Mouse (Mus musculus) heart, postnatal 0 days (tissue): ENCODE measurements around the gene Olfr308.

Experiments
- CTCF ChIP-seq: IDR thresholded peaks from 2 replicates; pipeline ENCODE4 v1.5.1; 2016; ENCODE audit warnings: antibody characterized with exemption, control low read depth, low read depth
- EP300 ChIP-seq: IDR thresholded peaks from 2 replicates; pipeline ENCODE4 v1.6.1; 2016; ENCODE audit warnings: antibody characterized with exemption, low read depth

DNA sequence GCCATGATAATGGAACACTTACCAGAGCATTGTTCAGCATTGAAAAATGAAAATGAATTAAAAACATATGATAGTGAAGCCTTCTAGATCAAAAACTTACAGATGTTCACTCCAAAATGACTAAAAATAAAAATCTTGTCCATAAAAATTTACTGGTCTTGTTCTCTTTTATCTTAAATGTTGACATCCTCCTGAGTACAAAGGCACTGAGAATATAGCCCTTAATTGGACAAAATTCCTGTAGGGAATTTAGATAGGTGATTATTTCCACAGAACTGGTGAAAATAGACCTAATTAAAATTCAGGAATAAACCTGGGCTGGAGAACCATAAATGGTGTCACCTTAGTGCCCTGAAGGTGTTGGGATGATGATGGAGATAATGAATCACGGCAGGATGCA lies 48.4 kb downstream of the Olfr308 start, which contains the start of gene Olfr310:
- TF ChIP-seq CTCF (no peak), EP300 (no peak)
